Mouse (Mus musculus) myocyte (in vitro differentiated cells): ENCODE results near the gene Kif1c. TPM values are rescaled to one million over a fixed set of nuclear protein-coding genes. Genes with fewer than 3 reads are reported as not detected.

Experiments used
- H3K27me3 ChIP-seq: one replicate; pipeline ENCODE4 v1.6.1; 2011; ENCODE audit not compliant: control insufficient read depth, insufficient read depth, insufficient read length
- H3K36me3 ChIP-seq: one replicate; pipeline ENCODE4 v1.6.1; 2011; ENCODE audit not compliant: control insufficient read depth, insufficient read depth
- H3K4me2 ChIP-seq: one replicate; pipeline ENCODE4 v1.6.1; 2011; ENCODE audit warnings: low read depth, control low read depth
- H3K4me3 ChIP-seq: one replicate; pipeline ENCODE4 v1.5.1; 2011; ENCODE audit warnings: mild to moderate bottlenecking, control low read depth, moderate library complexity
- H3K79me2 ChIP-seq: one replicate; pipeline ENCODE4 v1.6.1; 2011; ENCODE audit not compliant: control insufficient read depth, insufficient read depth
- H3ac ChIP-seq: one replicate; pipeline ENCODE4 v1.6.1; 2011; ENCODE audit not compliant: control insufficient read depth, insufficient read length
- CEBPB ChIP-seq: IDR thresholded peaks from 2 replicates; pipeline ENCODE4 v1.6.1; 2011; ENCODE audit warnings: mild to moderate bottlenecking, moderate library complexity; ENCODE audit not compliant: poor library complexity, insufficient read depth, severe bottlenecking
- E2F4 ChIP-seq: IDR thresholded peaks from one replicate; pipeline ENCODE4 v1.6.1; 2011; ENCODE audit warnings: mild to moderate bottlenecking, control low read depth, moderate library complexity; ENCODE audit not compliant: insufficient read depth
- MAX ChIP-seq: IDR thresholded peaks from one replicate; pipeline ENCODE4 v1.6.1; 2011; ENCODE audit warnings: low read depth, mild to moderate bottlenecking, control low read depth
- MYOD1 ChIP-seq, 3 experiments: IDR thresholded peaks; one replicate each; pipeline ENCODE4 v1.6.1; 2011; ENCODE audit warnings: control low read depth in 2 of 3, low read depth in 2 of 3, mild to moderate bottlenecking in 2 of 3, moderate library complexity in 1 of 3; ENCODE audit not compliant: insufficient read length in 2 of 3, control insufficient read depth in 1 of 3
- MYOG ChIP-seq, 3 experiments: IDR thresholded peaks; one replicate each; pipeline ENCODE4 v1.6.1; 2011; ENCODE audit warnings: control low read depth in 2 of 3, low read depth in 2 of 3, mild to moderate bottlenecking in 2 of 3; ENCODE audit not compliant: insufficient read length in 2 of 3, control insufficient read depth in 1 of 3, insufficient read depth in 1 of 3
- POLR2A ChIP-seq: IDR thresholded peaks from one replicate; pipeline ENCODE4 v1.6.1; 2011; ENCODE audit warnings: low read depth, mild to moderate bottlenecking, control low read depth, moderate library complexity; ENCODE audit not compliant: insufficient read length
- POLR2AphosphoS2 ChIP-seq: IDR thresholded peaks from one replicate; pipeline ENCODE4 v1.6.1; 2011; ENCODE audit warnings: low read depth, control low read depth; ENCODE audit not compliant: insufficient read length
- REST ChIP-seq: IDR thresholded peaks from one replicate; pipeline ENCODE4 v1.6.1; 2011; ENCODE audit warnings: mild to moderate bottlenecking, control low read depth, moderate library complexity; ENCODE audit not compliant: insufficient read depth, insufficient read length
- SRF ChIP-seq: IDR thresholded peaks from one replicate; pipeline ENCODE4 v1.6.1; 2011; ENCODE audit warnings: low read depth; ENCODE audit not compliant: control insufficient read depth, insufficient read length
- TCF12 ChIP-seq: IDR thresholded peaks from one replicate; pipeline ENCODE4 v1.6.1; 2011; ENCODE audit warnings: mild to moderate bottlenecking, control low read depth; ENCODE audit not compliant: poor library complexity, insufficient read depth, severe bottlenecking
- TCF3 ChIP-seq: IDR thresholded peaks from one replicate; pipeline ENCODE4 v1.6.1; 2011; ENCODE audit warnings: low read depth, control low read depth; ENCODE audit not compliant: insufficient read length
- USF1 ChIP-seq: IDR thresholded peaks from one replicate; pipeline ENCODE4 v1.6.1; 2011; ENCODE audit warnings: low read depth, mild to moderate bottlenecking, control low read depth, moderate library complexity
- polyA plus RNA-seq: library from polyadenylated mRNA; unstranded; fragments of >200 nt; fragmentation: generic; extraction: Trizol; gene quantifications from one replicate; pipeline ENCODE4 v1.2.1, GENCODE M21; 2012; ENCODE audit warnings: missing spikeins

The Kif1c gene
- polyA plus RNA-seq, 1 experiment: 96.3 TPM

DNA sequence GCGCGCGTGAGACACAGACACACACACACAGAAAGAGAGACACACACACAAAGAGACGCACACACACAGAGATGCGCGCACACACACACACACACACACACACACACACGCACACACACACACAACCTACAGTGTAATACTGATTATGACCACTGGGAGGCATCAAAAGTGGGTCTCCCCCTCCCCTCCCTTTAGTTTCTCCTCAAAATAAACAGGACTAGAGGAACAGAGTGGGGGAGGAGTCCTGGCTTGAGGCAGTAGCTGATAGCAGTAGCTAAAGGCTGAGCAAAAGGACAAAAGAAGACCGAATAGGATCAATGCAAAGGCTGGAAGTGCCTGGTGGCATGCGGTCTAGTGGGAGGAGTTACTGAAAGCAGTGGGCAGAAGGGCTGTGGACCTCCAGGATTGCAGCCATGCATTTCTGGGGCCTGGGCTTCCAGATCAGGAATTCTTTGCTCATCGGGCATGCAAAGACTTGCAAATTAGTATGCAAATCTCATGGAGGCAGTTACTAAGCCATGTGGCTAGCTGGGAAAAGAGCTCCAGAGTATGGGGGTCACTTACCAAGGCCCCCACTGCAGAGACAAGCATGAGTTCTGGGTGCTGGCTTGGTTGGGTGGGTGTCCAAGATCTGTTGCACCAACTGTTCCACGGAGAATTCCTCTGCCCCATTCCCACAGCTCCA is 18.3 kb upstream of the Kif1c start:
- no peaks in the 10 kb centered on the region for H3K79me2 ChIP-seq
- no peak overlapping the region for H3ac ChIP-seq
- H3K27me3 ChIP-seq: no peaks in the 10 kb centered on the region
- H3K4me3 ChIP-seq: no peak overlapping the region
- no peak for TF ChIP-seq E2F4
- no peak for TF ChIP-seq MYOG (IDR thresholded peaks at IDR 0.05; ENCODE audit: control insufficient read depth in 1 of 3, insufficient read depth in 1 of 3, insufficient read length in 2 of 3, low read depth in 2 of 3)
- no peak for TF ChIP-seq MYOD1 (IDR thresholded peaks at IDR 0.05; ENCODE audit: control insufficient read depth in 1 of 3, insufficient read length in 2 of 3, low read depth in 2 of 3)
- no peak for TF ChIP-seq TCF12
- no peak for TF ChIP-seq POLR2A
- TF ChIP-seq USF1: no peak
- no peak for TF ChIP-seq REST
- no peak for TF ChIP-seq TCF3
- no peak for TF ChIP-seq CEBPB
- no peak for TF ChIP-seq SRF
- no peak for TF ChIP-seq MAX
- no peak for TF ChIP-seq POLR2AphosphoS2
- peaks cover 9% of the 10 kb centered on the region for H3K36me3 ChIP-seq
- no peak overlapping the region for H3K4me2 ChIP-seq

DNA sequence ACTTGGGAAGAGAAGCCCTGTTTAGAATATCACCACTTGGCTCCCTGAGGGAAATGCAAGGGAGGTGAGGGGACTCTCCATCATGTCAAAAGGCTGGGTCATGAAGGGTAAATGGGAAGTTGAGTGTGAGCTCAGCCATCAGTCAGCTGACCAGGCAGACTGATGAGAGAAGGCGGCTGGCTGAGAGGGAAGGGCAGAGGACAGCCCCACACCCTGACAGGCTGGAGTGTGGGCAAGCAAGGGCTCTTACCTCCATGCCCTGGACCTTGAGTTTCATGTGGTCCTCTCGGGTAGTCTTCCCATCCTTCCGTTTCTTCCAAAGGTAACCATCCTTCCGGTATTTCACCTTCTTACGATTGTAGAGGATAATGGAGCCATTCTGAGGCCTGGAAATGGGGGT is 16.7 kb upstream of the Kif1c start:
- Histone ChIP-seq H3ac (no peak overlapping the region), H3K27me3 (no peaks in the 10 kb centered on the region), H3K79me2 (no peaks in the 10 kb centered on the region), H3K4me2 (no peak overlapping the region), H3K36me3 (peaks cover 7% of the 10 kb centered on the region), H3K4me3 (no peak overlapping the region)
- TF ChIP-seq MAX: no peak
- no peak for TF ChIP-seq REST
- no peak for TF ChIP-seq POLR2A
- TF ChIP-seq CEBPB: no peak
- TF ChIP-seq E2F4: no peak
- TF ChIP-seq POLR2AphosphoS2: no peak

DNA sequence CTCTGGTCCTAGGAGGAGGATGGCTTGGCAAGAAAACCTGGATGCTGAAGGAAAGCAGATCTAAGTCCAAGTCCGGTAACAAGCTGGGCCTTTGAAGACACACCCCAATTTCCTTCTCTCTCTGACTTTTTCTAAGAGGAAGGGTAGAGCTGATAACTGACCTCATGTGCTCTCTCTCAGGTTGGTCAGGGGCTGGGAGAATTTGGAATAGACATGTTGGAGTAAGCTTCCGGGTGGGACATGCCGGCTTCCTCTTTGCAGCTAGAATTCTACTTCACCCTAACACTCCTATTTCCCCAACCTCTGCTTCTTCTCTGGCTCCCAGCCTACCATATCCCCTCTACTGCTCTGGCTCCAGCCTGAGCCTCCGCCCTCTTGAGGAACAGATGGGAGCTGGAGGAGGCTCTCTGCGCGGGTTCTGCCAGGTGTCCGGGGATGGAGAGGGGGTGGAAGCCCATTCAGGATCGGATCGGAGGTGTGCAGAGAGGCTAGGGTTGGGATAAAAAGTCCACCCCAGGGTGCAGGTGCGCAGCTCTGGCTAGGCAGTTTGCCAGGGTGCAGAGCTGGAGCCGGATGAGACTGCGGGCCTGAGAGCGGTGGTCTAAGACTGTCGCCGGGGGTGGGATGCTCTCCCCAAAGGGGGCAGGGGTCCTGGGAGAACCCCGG is 13.3 kb upstream of the Kif1c start:
- Histone ChIP-seq H3K36me3 (no peaks in the 10 kb centered on the region), H3K79me2 (no peaks in the 10 kb centered on the region), H3K27me3 (no peaks in the 10 kb centered on the region), H3ac (peak overlapping the region; percentile 53), H3K4me2 (peak overlapping the region; percentile 94), H3K4me3 (peak overlapping the region; percentile 68)
- no peak for TF ChIP-seq MAX
- TF ChIP-seq POLR2A: no peak
- no peak for TF ChIP-seq TCF3
- TF ChIP-seq POLR2AphosphoS2: no peak
- TF ChIP-seq SRF: no peak
- TF ChIP-seq MYOD1 (IDR thresholded peaks at IDR 0.05; ENCODE audit: control insufficient read depth in 1 of 3, insufficient read length in 2 of 3, low read depth in 2 of 3): no peak
- no peak for TF ChIP-seq E2F4
- no peak for TF ChIP-seq MYOG (IDR thresholded peaks at IDR 0.05; ENCODE audit: control insufficient read depth in 1 of 3, insufficient read depth in 1 of 3, insufficient read length in 2 of 3, low read depth in 2 of 3)
- no peak for TF ChIP-seq CEBPB
- TF ChIP-seq TCF12: no peak
- no peak for TF ChIP-seq USF1
- no peak for TF ChIP-seq REST

DNA sequence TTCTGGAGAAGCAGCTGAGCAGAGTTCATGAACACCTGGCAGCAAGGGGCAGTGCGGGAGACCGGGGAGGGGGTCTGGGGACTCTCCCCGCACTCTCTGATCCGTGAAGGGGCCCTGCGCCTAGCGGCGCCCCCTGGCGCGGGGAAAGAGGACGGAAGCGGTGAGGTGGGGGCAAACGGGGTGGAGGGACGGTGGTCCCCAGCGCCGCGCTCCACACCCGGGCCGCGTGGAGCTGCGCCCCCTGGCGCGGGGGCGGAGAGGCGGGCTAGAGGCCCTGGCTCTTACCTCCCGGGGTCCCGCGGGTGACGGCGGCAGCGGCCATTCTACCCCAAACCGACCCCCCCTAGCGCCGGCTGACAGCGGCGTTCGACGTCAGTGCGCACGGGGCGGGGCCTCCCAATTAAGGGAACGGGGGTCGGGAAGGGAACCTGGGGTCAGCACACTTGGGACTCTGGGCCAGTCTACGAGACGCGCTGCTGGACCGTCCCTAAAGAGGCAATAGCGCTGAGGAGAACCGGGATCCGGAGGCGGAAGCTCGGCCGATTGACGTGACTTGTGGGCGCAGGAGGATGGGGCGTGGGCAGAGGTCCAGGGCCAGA is 12.6 kb upstream of the Kif1c start, which contains the start of gene Camta2:
TSS of gene Camta2 (minus strand) at position 505 of the 599 bp plus-strand sequence.
- Histone ChIP-seq H3K36me3 (no peaks in the 10 kb centered on the region), H3K4me2 (peak within 1 kb of the TSS; percentile 94), H3K27me3 (no peaks in the 10 kb centered on the region), H3K79me2 (no peaks in the 10 kb centered on the region), H3K4me3 (peak within 1 kb of the TSS; percentile 68), H3ac (peak within 1 kb of the TSS; percentile 53)
- TF ChIP-seq REST (no peak), TCF12 (no peak), POLR2A (peak; percentile 82), POLR2AphosphoS2 (peak; percentile 75), SRF (peak; percentile 94)
